Comparison of ENCODE assay signal across 11 mouse cellular contexts in the genomic region with DNA sequence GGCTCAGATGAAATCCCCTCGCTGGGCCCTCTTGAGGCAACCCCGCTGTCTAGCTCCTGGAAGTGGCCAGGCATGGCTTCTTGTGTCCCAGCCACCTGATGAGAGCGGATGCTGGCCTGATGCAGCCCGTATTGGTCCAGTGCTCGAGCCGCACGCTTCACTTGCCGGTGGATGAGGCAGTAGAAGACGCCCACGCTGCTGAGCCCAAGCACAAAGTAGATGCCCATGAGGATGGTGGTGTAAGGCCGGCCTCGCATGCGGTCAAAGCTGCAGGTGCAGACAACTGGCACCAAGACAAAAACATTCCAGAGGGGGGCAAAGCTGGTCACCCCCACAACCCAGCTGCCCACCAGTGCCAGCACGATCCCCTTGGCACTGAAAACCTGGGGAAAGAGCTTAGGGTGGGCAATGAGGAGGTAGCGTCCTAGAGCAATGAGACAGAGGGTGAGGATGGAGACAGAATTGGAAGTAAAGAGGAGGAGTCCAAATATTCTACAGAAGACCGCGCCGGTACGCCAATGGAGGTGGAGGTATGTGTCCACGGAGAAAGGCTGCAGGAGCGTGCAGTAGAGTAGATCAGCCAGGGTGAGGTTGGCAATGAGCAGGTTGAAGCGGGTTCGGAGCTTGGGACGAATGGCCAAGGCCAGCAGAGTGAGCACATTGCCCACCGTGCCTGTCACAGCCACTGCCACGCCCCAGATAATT. TPM values are rescaled to one million over a fixed set of nuclear protein-coding genes. Genes with fewer than 3 reads are reported as not detected.
DNase-seq lines count a peak whose midpoint lies in the region; ATAC-seq and TF ChIP-seq lines count a peak whose summit lies in the region.
"Had no signal": no experiment of that assay in that cellular context is flagged by ENCODE, and none has a peak within 500 bp of the region (broad histone marks: within the 10 kb centered on the region; RNA-seq: fewer than 3 reads in every experiment).

No protein-coding gene starts in this region.

- no peak for ATAC-seq in heart, embryonic 14.5 days (ENCODE audit: insufficient number of reproducible peaks, insufficient read depth, low FRiP score, low read depth)
- no peak for ATAC-seq in forebrain, postnatal 0 days
- ATAC-seq in liver, postnatal 0 days = no peak

- TF ChIP-seq CTCF in forebrain, postnatal 0 days (IDR thresholded peaks at IDR 0.05; ENCODE audit: low read depth) = no peak
- TF ChIP-seq CTCF in liver, postnatal 0 days (IDR thresholded peaks at IDR 0.05; ENCODE audit: low read depth) = no peak

- in situ Hi-C loops in ES-E14 (cut with MboI; ENCODE audit: low sequenced_read_pairs in 2 of 2, unreplicated experiment in 2 of 2) = loop anchor here in 1 of 2 experiments (25.0 kb wide), 1 partner anchor 322 kb away; a partner anchor contains a TSS

- H3K9ac ChIP-seq in heart, embryonic 14.5 days (ENCODE audit: low read length) = peak overlapping the region; percentile 10; the same call in 1 of the 2 replicates
- H3K9ac ChIP-seq in ES-E14 (ENCODE audit: insufficient read depth, low read depth, low read length, poor library complexity, severe bottlenecking) = peak overlapping the region; percentile 9
- H3K9ac ChIP-seq in forebrain, postnatal 0 days = peak overlapping the region; percentile 14; the same call in 1 of the 2 replicates
- H3K9ac ChIP-seq in liver, postnatal 0 days (replicated peaks) = peak overlapping the region; percentile 26; the same call in 1 of the 2 replicates

- DNase-seq in heart, postnatal 10 days = no peak
- DNase-seq in ES-E14 (ENCODE audit: low read depth, low spot score) = no peak
- no peak for DNase-seq in forebrain, postnatal 0 days
- no peak for DNase-seq in liver, postnatal 0 days
- DNase-seq in gastrocnemius, postnatal 25 days = no peak
- DNase-seq in gastrocnemius, adult 18-20 months (ENCODE audit: low spot score) = no peak
- DNase-seq in left cerebral cortex, postnatal 36 days (ENCODE audit: low spot score in 2 of 2) = no peak
- DNase-seq: gastrocnemius, postnatal 10 days; right cerebral cortex, postnatal 25 days had no signal

- intact Hi-C loops in heart, postnatal 10 days (cut with DNase I) = loop anchor here (5.0 kb wide), 2 partner anchors 37 to 102 kb away; a partner anchor contains a TSS
- intact Hi-C loops in left cerebral cortex, postnatal 36 days (cut with DNase I) = loop anchor here (5.0 to 10.0 kb wide), 3 partner anchors 37 to 564 kb away; a partner anchor contains a TSS

- peaks cover 22 to 23% of the 10 kb centered on the region in 2 experiments for H3K4me1 ChIP-seq in heart, embryonic 14.5 days (ENCODE audit: control insufficient read depth in 2 of 2, insufficient read depth in 2 of 2, low read length in 2 of 2)
- peaks cover 6 to 9% of the 10 kb centered on the region in 2 experiments; a peak in 3 of 4 replicates for H3K4me1 ChIP-seq in ES-E14 (ENCODE audit: control insufficient read depth in 2 of 2, insufficient read depth in 2 of 2, low read length in 2 of 2, poor library complexity in 1 of 2)
- peaks cover 25% of the 10 kb centered on the region for H3K4me1 ChIP-seq in forebrain, postnatal 0 days (ENCODE audit: insufficient read depth)
- H3K4me1 ChIP-seq in liver, postnatal 0 days (ENCODE audit: insufficient read depth) = peaks cover 44% of the 10 kb centered on the region

- TF ChIP-seq EP300 in liver, postnatal 0 days (IDR thresholded peaks at IDR 0.05; ENCODE audit: low read depth) = no peak

- H3K4me3 ChIP-seq in heart, embryonic 14.5 days (ENCODE audit: control insufficient read depth in 1 of 2, insufficient read depth in 1 of 2, low read depth in 1 of 2, low read length in 2 of 2) = peak overlapping the region; percentile 6 to 22; a peak in 3 of 4 replicates
- peak overlapping the region; percentile 27 to 36; a peak in 3 of 4 replicates for H3K4me3 ChIP-seq in ES-E14 (ENCODE audit: insufficient read depth in 1 of 2, low read depth in 1 of 2, low read length in 2 of 2, poor library complexity in 1 of 2, severe bottlenecking in 1 of 2)
- no peak overlapping the region for H3K4me3 ChIP-seq in forebrain, postnatal 0 days (ENCODE audit: low read depth, low read length)
- peak overlapping the region; percentile 30 for H3K4me3 ChIP-seq in liver, postnatal 0 days (ENCODE audit: low read depth, low read length)

- peak overlapping the region; percentile 54 for H3K4me2 ChIP-seq in heart, embryonic 14.5 days (ENCODE audit: low read length)
- no peak overlapping the region for H3K4me2 ChIP-seq in forebrain, postnatal 0 days (ENCODE audit: low read depth)
- peak overlapping the region; percentile 65 for H3K4me2 ChIP-seq in liver, postnatal 0 days (ENCODE audit: low read depth, low read length)

- no peaks in the 10 kb centered on the region for H3K9me3 ChIP-seq in heart, embryonic 14.5 days (ENCODE audit: control insufficient read depth, low read length)
- H3K9me3 ChIP-seq in ES-E14 (ENCODE audit: control insufficient read depth, insufficient read depth, low read depth, low read length) = no peaks in the 10 kb centered on the region
- no peaks in the 10 kb centered on the region for H3K9me3 ChIP-seq in forebrain, postnatal 0 days (ENCODE audit: low read length)
- no peaks in the 10 kb centered on the region for H3K9me3 ChIP-seq in liver, postnatal 0 days (ENCODE audit: low read length)

- no peaks in the 10 kb centered on the region for H3K27me3 ChIP-seq in heart, embryonic 14.5 days (ENCODE audit: control insufficient read depth, insufficient read depth, low read length)
- H3K27me3 ChIP-seq in forebrain, postnatal 0 days (ENCODE audit: insufficient read depth, low read length) = no peaks in the 10 kb centered on the region
- 0 out of 2 replicates have a peak, but pooled peaks cover 2% of the 10 kb centered on the region for H3K27me3 ChIP-seq in liver, postnatal 0 days (ENCODE audit: insufficient read depth, low read length)

- H3K36me3 ChIP-seq in heart, embryonic 14.5 days (ENCODE audit: control insufficient read depth, insufficient read depth, low read length) = no peaks in the 10 kb centered on the region
- no peaks in the 10 kb centered on the region for H3K36me3 ChIP-seq in ES-E14 (ENCODE audit: control insufficient read depth, insufficient read depth, low read length, poor library complexity, severe bottlenecking)
- no peaks in the 10 kb centered on the region for H3K36me3 ChIP-seq in forebrain, postnatal 0 days (ENCODE audit: insufficient read depth)
- no peaks in the 10 kb centered on the region for H3K36me3 ChIP-seq in liver, postnatal 0 days (replicated peaks; ENCODE audit: insufficient read depth, low read length)

- WGBS in heart, embryonic 14.5 days = 57% methylated on average over 26 of the region's 26 CpGs
- WGBS in forebrain, postnatal 0 days = 64% methylated on average over 26 of the region's 26 CpGs
- 63% methylated on average over 26 of the region's 26 CpGs for WGBS in liver, postnatal 0 days (ENCODE audit: insufficient replicate concordance)

- no peak overlapping the region for H3K27ac ChIP-seq in heart, embryonic 14.5 days (replicated peaks in 1 of 2; ENCODE audit: control insufficient read depth in 1 of 2, insufficient read depth in 1 of 2, low read depth in 2 of 2, low read length in 2 of 2)
- no peak overlapping the region for H3K27ac ChIP-seq in ES-E14 (ENCODE audit: insufficient read depth, low read depth, low read length, poor library complexity, severe bottlenecking)
- H3K27ac ChIP-seq in forebrain, postnatal 0 days (ENCODE audit: low read depth, low read length) = no peak overlapping the region
- H3K27ac ChIP-seq in liver, postnatal 0 days (ENCODE audit: low read depth) = peak overlapping the region; percentile 62

RNA-seq across cellular contexts. Expression of a gene that starts 1.4 kb away (rescaled TPM):
- 0.11 and 0.24 TPM in 2 replicates for polyA plus RNA-seq in heart, embryonic 14.5 days (2014; fragmentation: Nextera tagmentation; extraction: Ambion mirVana)
- total RNA-seq in heart, postnatal 10 days (2021) = not detected
- total RNA-seq in ES-E14 (2012; rRNA removed) = 0.40 and 0.48 TPM in 2 replicates
- 0.29 and 0.54 TPM in 2 replicates for total RNA-seq in forebrain, postnatal 0 days (2014; rRNA removed)
- 0.31 and 0.33 TPM in 2 replicates for polyA plus RNA-seq in forebrain, postnatal 0 days (2015; fragmentation: Nextera tagmentation; extraction: Ambion mirVana)
- 1.1 and 1.8 TPM in 2 replicates for polyA plus RNA-seq in liver, postnatal 0 days (2015; fragmentation: Nextera tagmentation; extraction: Ambion mirVana)
- total RNA-seq in gastrocnemius, postnatal 25 days (2021) = not detected
- total RNA-seq in gastrocnemius, adult 18-20 months (2021) = not detected
- under 1 TPM; 0.42 to 0.45 TPM for total RNA-seq in left cerebral cortex, postnatal 36 days (2021)

RNA-seq across cellular contexts. Expression of a gene that starts 30.9 kb away (rescaled TPM):
- 8.1 and 9.1 TPM in 2 replicates for polyA plus RNA-seq in heart, embryonic 14.5 days (2014; fragmentation: Nextera tagmentation; extraction: Ambion mirVana)
- 10 to 100 TPM; 24.3 to 26.2 TPM for total RNA-seq in heart, postnatal 10 days (2021)
- total RNA-seq in ES-E14 (2012; rRNA removed) = 2.7 and 5.9 TPM in 2 replicates
- total RNA-seq in forebrain, postnatal 0 days (2014; rRNA removed) = 11.6 and 13.0 TPM in 2 replicates
- 20.5 and 21.3 TPM in 2 replicates for polyA plus RNA-seq in forebrain, postnatal 0 days (2015; fragmentation: Nextera tagmentation; extraction: Ambion mirVana)
- 10.1 TPM in 2 replicates for polyA plus RNA-seq in liver, postnatal 0 days (2015; fragmentation: Nextera tagmentation; extraction: Ambion mirVana)
- total RNA-seq in gastrocnemius, postnatal 25 days (2021) = 10 to 100 TPM; 17.0 to 77.5 TPM
- 10 to 100 TPM in 1 of 2 experiments, 1 to 10 TPM in 1; 7.9 to 32.1 TPM for total RNA-seq in gastrocnemius, adult 18-20 months (2021)
- total RNA-seq in left cerebral cortex, postnatal 36 days (2021) = 10 to 100 TPM; 64.4 to 73.5 TPM

RNA-seq across cellular contexts. Expression of a gene that starts 36.5 kb away (rescaled TPM):
- 163 and 172 TPM in 2 replicates for polyA plus RNA-seq in heart, embryonic 14.5 days (2014; fragmentation: Nextera tagmentation; extraction: Ambion mirVana)
- 10 to 100 TPM; 81.2 to 83.3 TPM for total RNA-seq in heart, postnatal 10 days (2021)
- 59.4 and 85.5 TPM in 2 replicates for total RNA-seq in ES-E14 (2012; rRNA removed)
- 120 and 147 TPM in 2 replicates for total RNA-seq in forebrain, postnatal 0 days (2014; rRNA removed)
- 209 and 217 TPM in 2 replicates for polyA plus RNA-seq in forebrain, postnatal 0 days (2015; fragmentation: Nextera tagmentation; extraction: Ambion mirVana)
- polyA plus RNA-seq in liver, postnatal 0 days (2015; fragmentation: Nextera tagmentation; extraction: Ambion mirVana) = 110 and 121 TPM in 2 replicates
- total RNA-seq in gastrocnemius, postnatal 25 days (2021) = 10 to 100 TPM; 31.4 to 32.3 TPM
- total RNA-seq in gastrocnemius, adult 18-20 months (2021) = 10 to 100 TPM; 35.8 to 37.3 TPM
- total RNA-seq in left cerebral cortex, postnatal 36 days (2021) = 10 to 100 TPM; 87.8 to 95.9 TPM

RNA-seq across cellular contexts. Expression of a gene that starts 50.8 kb away (rescaled TPM):
- 1.8 and 2.2 TPM in 2 replicates for polyA plus RNA-seq in heart, embryonic 14.5 days (2014; fragmentation: Nextera tagmentation; extraction: Ambion mirVana)
- 1 to 10 TPM in 1 of 2 experiments, under 1 TPM in 1; 0.30 to 1.0 TPM for total RNA-seq in heart, postnatal 10 days (2021)
- 0.49 and 1.0 TPM in 2 replicates for total RNA-seq in ES-E14 (2012; rRNA removed)
- total RNA-seq in forebrain, postnatal 0 days (2014; rRNA removed) = 0.85 and 1.6 TPM in 2 replicates
- 0.30 and 0.34 TPM in 2 replicates for polyA plus RNA-seq in forebrain, postnatal 0 days (2015; fragmentation: Nextera tagmentation; extraction: Ambion mirVana)
- polyA plus RNA-seq in liver, postnatal 0 days (2015; fragmentation: Nextera tagmentation; extraction: Ambion mirVana) = 85.8 and 89.1 TPM in 2 replicates
- not detected for total RNA-seq in gastrocnemius, postnatal 25 days (2021)
- total RNA-seq in gastrocnemius, adult 18-20 months (2021) = not detected
- total RNA-seq in left cerebral cortex, postnatal 36 days (2021) = not detected
- total RNA-seq: left cerebral cortex, postnatal 25 days had no signal

RNA-seq across cellular contexts. Expression of a gene that starts 57.5 kb away (rescaled TPM):
- 76.2 and 77.2 TPM in 2 replicates for polyA plus RNA-seq in heart, embryonic 14.5 days (2014; fragmentation: Nextera tagmentation; extraction: Ambion mirVana)
- total RNA-seq in heart, postnatal 10 days (2021) = 100 to 1,000 TPM in 1 of 2 experiments, 10 to 100 TPM in 1; 89.4 to 101 TPM
- total RNA-seq in ES-E14 (2012; rRNA removed) = 69.0 and 80.8 TPM in 2 replicates
- 2.2 and 3.2 TPM in 2 replicates for total RNA-seq in forebrain, postnatal 0 days (2014; rRNA removed)
- 2.9 and 3.5 TPM in 2 replicates for polyA plus RNA-seq in forebrain, postnatal 0 days (2015; fragmentation: Nextera tagmentation; extraction: Ambion mirVana)
- 15.6 and 16.0 TPM in 2 replicates for polyA plus RNA-seq in liver, postnatal 0 days (2015; fragmentation: Nextera tagmentation; extraction: Ambion mirVana)
- 10 to 100 TPM in 1 of 2 experiments, 1 to 10 TPM in 1; 9.5 to 15.2 TPM for total RNA-seq in gastrocnemius, postnatal 25 days (2021)
- total RNA-seq in gastrocnemius, adult 18-20 months (2021) = 1 to 10 TPM; 6.5 to 9.1 TPM
- total RNA-seq in left cerebral cortex, postnatal 36 days (2021) = 1 to 10 TPM; 2.8 to 4.3 TPM
